Mouse (Mus musculus): Measurements from ENCODE around the gene Pax7.

Pax7 gene

DNA sequence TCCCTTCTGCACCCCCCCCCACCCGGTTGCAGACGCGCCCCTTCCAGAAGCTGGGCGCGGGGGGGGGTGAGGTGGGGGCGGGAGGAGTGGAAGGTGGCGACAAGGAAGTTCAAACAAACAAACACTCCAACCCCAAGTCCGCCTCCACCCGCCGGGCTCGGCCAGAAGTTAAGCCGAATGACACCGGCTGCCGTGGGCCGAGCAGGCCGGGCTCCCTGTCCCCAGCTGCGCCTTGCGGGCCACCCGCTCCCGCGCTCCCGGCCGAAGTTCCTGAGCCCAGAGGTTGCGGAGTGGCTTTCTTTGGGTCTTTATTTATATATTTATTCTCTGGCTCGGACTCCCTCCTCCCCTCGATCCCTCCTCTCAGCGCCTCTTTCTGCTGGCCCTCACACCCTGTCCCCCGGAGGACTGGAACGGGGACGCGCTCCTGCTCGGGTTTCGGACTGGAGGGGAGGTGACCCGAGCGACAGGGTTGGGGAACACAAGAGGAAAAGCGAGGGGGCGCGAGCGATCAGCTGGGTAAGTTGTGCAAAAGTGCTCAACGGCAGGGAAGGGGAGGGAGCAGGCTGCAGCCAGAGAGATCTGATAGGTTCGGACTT is at the start of gene Pax7:
TSS of gene Pax7 (minus strand) at position 493 of the 599 bp plus-strand sequence.
- in situ Hi-C loops (cut with MboI, MseI) = no loop called here

DNA sequence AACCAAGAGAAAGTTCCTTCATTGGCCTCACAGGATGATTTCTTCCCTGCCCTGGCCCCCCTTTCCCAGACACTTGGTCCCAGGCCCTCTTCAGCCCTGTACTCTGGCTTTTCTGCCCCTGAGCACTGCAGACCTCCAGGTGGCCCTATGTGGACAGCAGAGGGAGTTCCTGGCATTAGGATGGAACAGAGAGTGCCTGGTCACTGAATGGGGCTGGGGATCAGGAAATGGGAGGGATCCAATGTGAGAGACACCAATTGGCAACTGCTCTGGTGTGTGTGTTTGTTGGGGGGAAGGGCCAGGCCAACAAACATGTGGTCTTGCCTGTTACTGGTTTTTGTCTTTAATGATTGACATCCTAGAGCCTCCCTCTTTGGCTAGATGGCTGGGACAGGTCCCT is 48.5 kb upstream of the Pax7 start:
- in situ Hi-C loops (cut with MboI, MseI) = no loop called here

DNA sequence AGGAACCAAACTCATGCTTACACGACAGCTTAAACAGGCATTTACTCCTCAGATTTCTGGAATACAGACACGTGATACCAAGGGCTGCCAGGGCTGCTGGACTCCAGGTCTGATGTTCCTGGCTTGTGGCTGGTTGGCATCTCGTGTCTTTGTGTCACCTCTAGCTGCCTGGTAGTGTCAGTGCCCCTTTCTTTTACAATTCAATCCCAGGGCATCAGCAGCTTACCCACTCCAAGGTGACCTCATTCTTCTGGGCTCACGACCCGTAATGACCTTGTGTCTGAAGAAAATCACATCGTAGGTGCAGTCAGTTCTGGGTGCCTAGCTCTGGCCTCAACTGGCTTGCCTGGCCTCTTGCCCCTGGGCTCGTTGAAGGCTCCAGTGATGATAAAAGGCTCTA is 46.0 kb upstream of the Pax7 start:
- in situ Hi-C loops (cut with MboI, MseI) = no loop called here

DNA sequence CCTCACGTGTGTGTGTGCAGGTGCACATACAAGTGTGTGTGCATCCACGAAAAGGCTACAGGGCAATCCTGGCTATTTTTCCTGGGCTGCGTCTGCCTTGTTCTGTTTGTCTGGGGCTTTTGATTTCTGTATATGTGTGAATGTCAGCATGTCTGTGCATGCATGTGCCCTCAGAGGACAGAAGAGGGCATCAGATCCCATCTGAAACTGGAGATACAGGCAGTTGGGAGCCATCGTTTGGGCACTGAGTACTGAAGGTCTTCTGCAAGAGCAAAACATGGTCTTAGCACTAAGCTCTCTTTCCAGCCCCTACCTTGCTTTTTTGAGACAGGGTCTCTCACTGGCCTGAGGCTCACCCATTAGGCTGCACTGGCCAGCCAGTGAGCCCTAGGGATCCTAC is 45.1 kb upstream of the Pax7 start:
- in situ Hi-C loops (cut with MboI, MseI) = no loop called here

DNA sequence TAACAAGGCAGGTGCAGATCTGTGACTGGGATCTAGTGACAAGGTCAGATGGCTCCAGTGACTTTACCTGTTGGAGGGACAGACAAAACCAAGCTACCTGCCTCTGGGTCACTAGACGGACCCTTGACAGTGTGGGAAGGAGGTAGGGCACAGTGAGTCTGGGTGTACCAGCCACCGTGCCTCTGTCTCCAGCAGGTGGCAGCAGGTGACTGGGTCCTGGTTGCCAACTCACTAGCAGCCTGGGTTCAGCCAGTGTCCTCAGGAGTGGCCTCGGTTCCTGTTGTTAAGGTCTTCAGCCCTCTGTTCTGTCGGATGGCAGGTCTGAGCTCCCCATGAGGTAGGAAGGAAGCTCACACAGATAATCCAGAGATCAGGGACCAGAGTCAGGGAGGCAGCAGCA is 43.9 kb upstream of the Pax7 start:
- in situ Hi-C loops (cut with MboI, MseI) = no loop called here

DNA sequence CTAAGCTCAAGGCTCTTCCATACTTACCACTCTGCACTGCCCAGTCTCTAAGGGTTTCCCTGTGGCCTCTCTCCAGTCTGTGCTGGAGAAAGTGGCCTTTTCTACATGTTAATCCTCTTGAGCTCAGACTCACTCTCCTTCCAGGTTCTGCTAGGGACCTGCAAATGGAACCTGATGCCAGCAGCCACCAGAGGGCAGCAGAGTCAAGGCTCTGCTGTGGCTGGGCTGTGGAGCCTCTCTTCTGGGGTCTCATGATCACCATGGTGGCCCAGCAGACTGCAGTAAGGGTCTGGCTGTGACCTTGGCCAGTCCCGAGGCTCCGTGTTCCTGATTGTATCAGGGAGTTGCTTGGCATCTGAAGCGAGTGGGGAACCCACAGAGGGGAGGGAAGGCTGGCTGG is 39.3 kb upstream of the Pax7 start:
- in situ Hi-C loops (cut with MboI, MseI) = loop anchor here (5.0 to 25.0 kb wide), 2 partner anchors 670 to 810 kb away; no protein-coding TSS in a partner anchor

DNA sequence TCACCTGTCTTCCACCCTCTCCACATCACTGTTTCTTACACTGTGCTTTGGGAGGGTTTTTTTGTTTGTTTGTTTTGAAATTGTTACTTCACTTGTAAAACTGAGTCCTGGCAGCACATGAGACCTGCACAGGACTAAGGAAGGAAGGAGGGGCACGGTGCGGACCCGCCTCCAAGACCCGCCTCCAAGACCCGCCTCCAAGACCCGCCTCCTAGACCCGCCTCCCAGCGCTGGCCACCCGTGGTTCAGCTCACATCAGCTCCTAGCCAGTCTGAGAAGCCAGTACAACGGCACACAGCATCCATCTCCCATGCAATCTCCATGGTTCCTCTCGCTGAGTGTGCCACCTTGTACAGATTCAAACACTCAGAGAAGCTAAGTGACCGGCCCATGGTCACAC is 38.4 kb upstream of the Pax7 start:
- in situ Hi-C loops (cut with MboI, MseI) = loop anchor here (5.0 to 25.0 kb wide), 2 partner anchors 671 to 809 kb away; no protein-coding TSS in a partner anchor

DNA sequence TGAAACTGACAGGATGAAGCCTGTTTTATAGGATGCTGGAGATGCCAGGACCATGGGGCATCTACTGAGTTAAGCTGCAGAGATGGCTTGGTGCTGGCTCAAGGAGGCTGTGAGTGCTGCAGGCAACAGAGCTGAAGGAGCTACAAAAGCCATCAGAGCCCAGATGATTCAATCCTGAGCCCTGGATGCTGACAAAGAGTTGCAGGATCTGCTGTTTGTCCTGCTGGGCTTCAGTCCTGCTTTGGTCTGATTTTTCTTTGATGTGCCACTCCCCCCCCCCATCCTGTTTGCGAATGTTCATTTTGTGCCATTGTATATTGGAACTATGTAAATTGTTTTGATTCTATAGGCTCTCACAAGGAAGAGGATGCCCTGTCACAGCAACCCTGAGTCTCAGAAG is 29.9 kb upstream of the Pax7 start:
- in situ Hi-C loops (cut with MboI, MseI) = loop anchor here (25.0 kb wide), 1 partner anchor 801 kb away; no protein-coding TSS in a partner anchor

DNA sequence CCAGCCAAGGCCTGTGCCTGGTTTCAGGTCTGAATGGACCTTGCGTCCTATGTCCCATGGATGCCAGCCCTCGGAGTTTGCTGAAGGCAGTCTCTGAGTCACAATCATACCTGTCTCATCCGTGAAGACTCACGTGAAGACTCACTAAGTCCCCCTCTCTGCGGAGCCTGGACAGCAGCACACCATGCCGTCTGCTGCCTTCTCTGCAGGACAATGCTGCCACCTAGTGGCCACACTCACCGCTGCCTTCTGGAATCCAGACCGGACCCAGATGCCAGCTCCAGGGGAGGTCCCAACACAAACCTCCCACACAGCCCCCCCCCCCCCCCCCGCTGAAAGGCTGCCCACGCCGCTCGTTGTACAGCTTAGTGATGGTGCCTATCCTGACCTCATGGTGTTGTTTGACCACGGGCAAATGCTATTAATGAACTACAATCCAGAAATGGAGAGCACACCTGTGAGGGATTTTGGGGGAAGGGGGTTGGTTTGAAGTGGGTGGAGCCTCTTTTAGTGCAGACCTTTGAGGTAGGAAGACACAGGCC is 25.4 kb upstream of the Pax7 start:
- in situ Hi-C loops (cut with MboI, MseI) = loop anchor here (10.0 to 25.0 kb wide), 3 partner anchors 164 to 796 kb away; no protein-coding TSS in a partner anchor

DNA sequence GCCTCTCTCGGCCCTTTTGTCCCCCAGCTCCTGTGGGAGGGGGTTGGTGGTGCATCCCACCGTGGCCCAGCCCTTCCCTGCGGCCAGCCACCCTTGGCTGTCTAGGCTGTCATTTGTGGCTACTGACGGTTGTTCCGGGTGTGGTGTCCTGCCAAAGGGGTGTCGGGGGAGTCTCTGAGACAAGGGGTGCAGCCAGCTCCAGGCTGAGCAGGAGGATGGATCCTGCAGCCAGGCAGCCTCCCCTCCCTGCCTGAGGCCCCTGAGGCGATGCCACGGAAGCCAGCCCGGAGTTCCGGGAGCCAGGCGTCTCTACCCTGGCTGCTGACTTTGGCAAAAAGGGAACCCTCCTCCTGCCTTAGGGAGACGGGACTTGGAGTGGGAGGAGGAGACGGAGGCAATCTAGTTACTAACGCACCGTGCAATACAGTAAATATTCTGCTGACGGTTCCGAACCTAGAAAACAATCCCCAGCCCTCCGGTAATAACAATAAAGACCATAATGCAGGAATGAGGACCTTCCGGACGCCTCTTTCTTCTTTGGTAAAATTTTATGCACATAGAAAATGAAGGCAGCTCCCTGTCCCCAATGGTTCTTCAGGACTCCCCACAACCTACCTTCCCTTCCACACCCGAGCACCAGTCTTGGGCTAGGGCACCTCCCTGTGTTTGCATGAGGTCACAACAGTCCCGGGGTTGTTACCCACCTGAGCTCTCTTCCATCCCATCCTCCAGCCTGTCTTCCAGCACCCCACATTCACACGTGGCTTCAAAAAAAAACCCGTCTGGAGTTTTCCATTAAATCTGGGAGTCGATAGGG is 19.1 kb upstream of the Pax7 start:
- in situ Hi-C loops (cut with MboI, MseI) = loop anchor here (10.0 to 25.0 kb wide), 3 partner anchors 158 to 790 kb away; no protein-coding TSS in a partner anchor

DNA sequence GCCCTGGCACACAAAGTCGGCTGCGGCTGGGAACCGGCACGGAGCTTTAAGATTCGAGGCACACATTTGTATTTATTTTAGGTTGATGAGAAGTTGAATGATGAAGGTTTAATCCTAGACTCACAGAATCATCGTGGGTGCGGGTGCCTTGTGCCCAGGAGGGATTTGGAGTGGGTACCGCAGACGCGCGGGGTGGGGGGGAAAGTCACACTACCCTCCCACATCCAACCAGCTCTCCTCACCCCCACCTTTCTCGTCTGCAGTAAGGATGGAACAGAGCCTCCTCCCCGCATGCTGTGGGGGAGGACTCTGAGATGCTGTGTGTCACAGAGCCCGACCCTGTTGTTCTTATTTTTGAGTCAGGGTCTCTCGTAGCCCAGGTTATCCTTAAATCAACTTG is 18.1 kb upstream of the Pax7 start:
- in situ Hi-C loops (cut with MboI, MseI) = loop anchor here (10.0 to 25.0 kb wide), 3 partner anchors 157 to 789 kb away; no protein-coding TSS in a partner anchor

DNA sequence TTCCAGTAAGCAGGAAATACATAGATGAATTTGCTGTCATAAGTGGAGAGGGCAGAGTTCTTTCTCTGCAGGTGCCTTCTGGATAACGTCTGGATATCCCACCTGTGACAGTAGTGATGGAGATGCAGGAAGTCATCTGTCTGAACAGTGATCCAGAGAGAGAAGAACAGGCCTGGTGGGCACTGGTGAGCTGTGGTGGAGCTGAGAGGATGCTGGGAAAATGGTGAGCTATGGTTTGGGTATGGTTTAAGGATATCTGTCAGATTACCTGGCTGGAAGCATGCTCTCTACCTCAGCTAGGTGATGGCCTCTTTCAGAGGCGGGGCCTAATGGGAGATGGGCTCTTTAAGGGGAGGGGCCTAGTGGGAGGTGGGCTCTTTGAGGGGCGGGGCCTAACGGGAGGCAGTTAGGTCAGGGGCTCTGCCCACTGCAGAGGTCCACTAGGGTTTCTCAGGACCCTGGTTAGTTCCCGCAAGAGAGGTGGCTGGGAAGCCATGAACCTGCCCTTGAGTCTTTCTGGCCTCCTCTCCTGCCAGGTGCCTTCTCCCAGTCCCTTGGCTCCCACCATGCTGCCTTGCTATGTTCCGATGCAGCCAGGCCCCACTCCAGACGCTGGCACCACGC is 17.3 kb upstream of the Pax7 start:
- in situ Hi-C loops (cut with MboI, MseI) = loop anchor here (10.0 to 25.0 kb wide), 3 partner anchors 156 to 788 kb away; no protein-coding TSS in a partner anchor

DNA sequence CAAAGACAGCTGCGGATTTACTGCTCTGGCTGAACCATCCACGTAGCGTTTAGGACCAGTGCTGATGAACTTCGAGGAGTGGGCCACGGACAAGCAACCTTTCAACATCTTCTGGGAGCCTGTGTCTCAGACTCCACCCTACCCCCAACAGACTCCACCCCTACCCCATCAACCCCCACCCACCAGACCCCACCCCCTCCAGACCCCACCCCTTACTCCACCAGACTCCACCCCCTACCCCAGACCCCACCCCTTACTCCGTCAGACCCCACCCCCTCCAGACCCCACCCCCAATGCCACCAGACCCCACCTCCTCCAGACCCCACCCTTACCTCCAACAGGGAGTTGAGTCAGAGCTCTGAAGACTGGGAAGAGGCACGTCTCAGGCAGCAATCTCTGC is 10.1 kb upstream of the Pax7 start:
- in situ Hi-C loops (cut with MboI, MseI) = no loop called here

DNA sequence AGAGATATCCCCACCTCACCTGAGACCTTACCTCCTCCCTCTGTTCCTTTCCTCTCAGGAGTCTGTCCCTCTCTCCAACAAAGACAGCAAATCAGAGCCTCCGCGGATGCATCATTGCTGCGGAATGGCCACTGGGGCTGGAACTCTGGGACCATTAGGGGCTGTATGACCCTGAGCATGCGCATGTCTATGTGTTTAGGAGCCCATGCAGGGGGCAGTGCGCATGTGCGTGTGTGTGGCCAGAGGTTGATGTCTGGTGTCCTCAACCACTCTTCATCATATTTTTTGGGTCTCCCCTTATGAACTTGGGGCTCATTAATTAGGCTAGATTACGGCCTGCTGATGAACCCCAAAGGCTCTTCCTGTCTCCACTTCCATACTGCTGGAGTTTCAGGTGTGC is 9.6 kb upstream of the Pax7 start:
- in situ Hi-C loops (cut with MboI, MseI) = no loop called here

DNA sequence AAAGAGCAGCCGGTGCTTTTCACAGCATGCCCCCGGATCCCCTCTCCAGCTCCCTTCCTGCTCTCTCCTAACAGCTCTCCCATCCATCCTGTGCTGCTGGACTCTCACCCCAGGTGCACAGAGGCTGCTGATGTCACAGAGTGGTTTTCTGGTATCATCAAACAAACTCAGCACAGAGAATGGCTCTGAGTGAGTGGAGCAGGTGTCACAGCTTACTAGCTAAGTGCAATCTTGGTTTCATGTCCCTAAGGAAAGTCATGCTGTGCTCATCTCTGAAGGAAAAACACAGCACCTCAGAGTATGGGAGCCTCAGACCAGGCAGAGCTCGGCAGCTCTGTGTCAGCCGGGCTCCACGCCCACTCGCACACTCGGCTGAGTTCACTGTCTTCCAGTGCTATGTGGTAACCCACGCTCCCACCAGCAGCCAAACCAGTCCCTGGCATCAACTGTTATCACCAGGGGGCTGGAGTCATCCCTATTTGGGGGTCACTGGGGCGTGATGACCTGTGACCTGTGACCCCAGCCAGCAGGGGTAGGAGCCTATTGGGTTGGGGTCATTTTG is 7.7 kb upstream of the Pax7 start:
- in situ Hi-C loops (cut with MboI, MseI) = no loop called here

DNA sequence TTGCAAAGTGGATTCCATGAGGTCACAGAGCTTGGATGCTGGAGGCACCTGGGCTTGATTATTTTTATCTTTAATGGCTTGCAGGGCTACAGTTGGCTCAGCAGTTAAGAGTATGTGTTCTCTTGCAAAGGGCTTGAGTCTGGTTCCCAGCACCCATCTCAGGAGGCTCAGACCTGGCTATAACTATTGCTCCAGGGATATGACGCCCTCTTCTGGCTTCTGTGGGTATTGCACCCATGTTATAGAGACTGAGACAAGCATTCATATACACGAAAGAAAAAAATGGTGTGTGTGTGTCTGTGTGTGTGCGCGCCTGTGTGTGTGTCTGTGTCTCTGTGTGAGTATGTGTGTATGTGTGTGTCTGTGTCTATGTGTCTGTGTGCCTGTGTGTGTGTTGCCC is 7.1 kb upstream of the Pax7 start:
- in situ Hi-C loops (cut with MboI, MseI) = no loop called here

DNA sequence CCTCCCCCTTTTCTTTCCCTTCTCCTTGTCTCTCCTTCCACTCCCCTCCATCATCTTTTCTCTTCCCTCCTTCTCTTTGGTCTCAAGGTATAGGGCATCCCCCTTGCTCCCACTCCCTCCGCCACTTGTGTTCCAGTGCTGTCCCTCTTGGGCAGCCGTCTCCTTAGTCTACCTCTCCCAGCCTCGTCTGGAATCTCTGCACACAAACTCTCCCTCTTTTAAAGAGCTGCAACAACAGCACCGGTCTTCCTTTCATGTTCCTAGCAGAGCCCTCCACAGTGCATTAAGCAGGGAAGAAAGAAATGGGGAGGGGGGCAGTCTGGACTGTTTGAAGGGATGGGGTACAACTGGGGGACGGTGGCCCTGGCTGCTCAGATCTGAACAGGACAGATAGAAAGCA is 3.4 kb upstream of the Pax7 start:
- in situ Hi-C loops (cut with MboI, MseI) = no loop called here

DNA sequence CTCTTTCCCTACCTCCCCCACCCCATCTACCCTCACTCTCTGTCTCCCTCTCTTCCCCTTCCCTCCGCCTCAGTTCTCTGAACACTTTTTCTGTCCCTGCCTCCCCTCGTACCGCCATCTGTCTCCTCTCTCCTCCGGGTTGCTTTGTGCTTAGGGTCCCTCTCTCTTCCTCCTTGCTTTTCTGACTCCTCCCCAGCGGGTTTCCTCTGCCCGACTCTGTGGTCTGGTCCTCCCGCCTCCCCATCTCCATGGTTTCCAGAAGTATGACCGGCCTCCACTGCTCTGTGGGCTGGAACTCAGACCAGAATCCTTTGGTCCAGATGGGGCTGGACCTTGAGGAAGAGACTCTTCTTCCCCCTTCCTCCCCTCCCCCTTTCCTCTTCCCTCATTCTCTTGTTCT is 2.9 kb upstream of the Pax7 start:
- in situ Hi-C loops (cut with MboI, MseI) = no loop called here

DNA sequence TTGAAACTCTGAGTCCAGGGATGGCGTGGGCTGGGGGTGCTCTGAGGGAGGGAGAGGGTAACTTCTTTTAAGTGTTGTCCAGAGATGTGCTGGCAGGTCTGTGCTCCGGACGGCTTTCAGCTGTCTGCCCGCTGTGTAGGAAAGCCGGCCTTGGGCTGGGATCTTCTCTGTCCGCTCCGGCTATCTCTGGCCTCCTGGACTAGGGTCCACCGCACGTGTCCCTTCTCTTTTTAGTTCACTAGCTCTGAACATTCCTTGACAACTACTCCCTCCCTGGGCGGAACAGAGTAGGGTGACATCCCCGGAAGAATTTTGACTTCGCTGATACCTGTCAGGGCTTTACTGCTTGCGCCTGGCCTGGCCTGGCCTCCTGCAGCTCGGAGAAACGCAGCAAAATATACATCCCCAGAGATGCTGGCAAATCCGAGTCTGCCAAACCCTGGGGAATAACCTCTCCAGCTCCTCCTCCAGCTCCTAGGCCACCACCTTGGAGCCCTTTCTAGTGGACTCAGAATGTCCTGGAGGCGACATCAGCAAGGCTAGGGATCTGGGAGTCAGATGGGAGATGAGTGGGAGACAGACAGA is 581 bp upstream of the Pax7 start:
- in situ Hi-C loops (cut with MboI, MseI) = no loop called here

DNA sequence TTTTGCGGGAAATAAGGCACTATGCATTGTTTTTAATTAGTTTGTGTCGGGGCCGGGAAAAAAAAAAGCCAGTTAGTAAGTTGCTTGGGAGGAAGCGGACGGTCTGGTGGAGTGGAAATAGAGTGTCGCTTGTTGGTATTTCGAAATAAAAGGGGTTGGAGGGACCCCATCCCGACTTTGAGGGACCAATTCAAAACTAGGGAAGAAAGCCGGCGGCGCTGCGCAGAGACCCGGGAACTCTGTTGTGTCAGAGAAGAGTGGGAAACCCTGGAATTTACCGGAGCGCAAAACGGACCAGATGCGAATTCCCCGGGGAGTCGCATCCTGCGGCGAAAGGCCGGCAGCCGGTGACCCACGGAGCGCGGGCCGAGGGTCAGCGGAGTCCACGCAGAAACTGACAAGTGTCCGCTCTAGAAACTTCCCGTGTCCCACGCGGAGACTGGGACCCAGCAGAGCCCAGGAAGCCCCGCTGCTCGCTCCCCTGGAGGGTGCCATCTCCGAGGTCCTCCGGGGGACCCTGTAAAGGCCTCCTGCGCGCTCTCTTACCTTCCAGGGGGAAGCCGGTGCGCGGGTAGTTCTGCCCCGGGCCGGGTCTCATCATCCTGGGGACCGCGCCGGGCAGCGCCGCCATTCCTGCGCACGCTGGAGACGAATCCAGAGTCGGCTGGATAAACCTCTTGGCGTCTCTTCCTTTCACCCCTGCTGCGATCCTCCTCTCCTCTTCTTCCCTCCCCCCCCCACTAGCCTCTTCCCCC is 870 bp downstream of the Pax7 start:
- in situ Hi-C loops (cut with MboI, MseI) = no loop called here

Measured in T-helper 1 cell (primary cell).